Mouse (Mus musculus): ENCODE measurements around the gene Tbx22.

The Tbx22 gene

DNA sequence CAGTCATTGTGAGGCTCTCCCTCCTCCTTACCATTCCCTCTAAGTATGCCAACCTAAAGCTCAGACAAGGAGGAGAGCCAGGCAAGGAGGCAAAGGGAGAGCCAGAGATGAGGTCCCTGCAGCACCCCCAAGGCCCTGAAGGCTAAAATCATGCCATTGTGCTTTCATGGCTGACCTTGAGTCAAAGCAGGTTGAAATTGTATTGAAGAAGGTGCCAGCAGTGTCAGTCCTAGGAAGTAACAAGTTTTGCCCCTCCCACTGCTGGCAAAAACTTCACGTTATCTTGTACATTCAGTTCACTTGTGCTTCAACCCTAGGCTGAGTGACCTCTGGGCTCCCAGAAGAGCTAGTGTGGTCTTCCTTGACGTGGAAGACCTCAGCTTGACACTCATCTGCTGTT, at the start of gene Tbx22:
Gene Tbx22, plus strand, starts transcription at position 301 of the 400 bp plus-strand sequence.
- no peak for DNase-seq

DNA sequence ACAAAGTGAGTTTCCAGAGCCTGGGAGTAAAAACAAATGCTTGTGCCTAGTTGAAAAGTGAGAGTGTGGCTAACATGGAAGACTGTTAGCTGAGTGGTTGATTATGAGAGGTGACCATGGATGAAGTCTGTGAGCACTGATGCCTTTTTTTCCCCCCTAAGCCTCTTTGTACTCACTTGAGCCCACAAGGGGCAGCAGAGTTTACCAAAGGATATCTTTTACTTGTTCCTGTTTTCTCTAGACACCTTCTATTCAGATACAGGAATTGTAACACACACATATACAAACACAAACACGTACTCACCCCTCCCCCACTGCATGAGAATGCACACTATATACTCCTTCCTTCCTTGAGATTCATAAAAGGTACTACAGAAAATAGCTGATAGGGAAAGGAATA, 913 bp downstream of the Tbx22 start:
- no peak for DNase-seq

DNA sequence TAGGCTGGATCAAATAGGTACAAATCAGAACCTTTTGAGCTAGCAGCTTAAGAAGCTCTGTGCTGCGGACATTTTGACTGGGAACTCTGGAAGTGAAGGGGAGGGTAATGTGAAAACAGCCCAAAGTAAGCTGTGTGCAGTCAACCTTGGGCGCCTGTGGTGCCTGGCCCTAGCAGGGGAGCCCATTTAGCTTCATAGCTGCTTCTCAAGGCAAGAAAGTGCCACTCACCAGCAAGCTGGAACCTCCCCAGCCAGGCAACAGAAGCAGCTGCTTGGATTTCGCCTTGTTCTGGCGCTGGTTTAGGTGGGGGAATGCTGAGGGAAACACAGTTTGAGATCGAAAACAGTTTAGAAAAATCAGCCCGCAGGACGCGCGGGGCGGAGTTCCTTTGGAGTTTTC, 11.4 kb downstream of the Tbx22 start:
- DNase-seq: no peak

DNA sequence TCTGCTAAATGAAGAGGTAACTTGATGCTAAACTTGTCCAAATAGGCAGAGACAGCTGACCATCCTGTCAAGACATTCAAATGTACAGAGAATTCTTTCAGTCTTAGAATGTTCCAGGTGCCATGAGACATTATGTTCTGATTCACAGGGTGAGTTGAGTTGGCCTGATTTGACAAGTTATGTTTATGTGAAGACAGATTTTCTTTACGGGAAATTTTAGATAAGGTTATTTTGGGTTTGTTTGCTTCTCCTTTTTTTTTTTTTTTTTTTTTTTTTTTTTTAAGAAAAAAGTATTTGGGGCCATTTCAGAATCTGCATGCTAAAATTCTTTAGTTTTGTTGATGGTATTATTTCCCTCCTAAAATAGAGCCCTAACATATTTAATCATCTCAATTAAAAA, 40.8 kb downstream of the Tbx22 start:
- no peak for DNase-seq

DNA sequence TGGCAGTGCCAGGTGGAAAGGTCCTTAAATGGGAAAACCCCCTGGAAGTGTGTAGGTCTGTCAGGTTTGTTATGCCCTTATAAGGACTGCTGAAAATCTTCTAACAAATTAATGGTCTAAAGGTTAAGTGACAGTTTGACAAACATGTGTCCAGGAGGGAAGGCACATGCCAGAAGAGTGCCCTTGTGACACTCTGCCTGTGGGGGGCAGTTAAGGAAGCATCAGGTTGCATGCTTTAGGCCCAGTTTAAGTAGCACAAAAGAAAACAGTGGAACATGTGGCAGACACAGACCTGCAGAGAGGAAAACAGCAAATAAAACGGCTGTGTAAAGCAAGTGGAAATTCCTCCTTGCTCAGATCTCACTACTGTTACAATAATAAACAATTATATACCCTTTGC, 55.8 kb downstream of the Tbx22 start:
- DNase-seq: no peak
